Mouse (Mus musculus) G1E-ER4 (cell line): ENCODE data around the gene Zfp804b. TPM values are rescaled to one million over a fixed set of nuclear protein-coding genes. Genes with fewer than 3 reads are reported as not detected.

Source experiments
- GATA1 ChIP-seq: IDR thresholded peaks from one replicate; pipeline ENCODE4 v1.8.0; 2012; ENCODE audit warnings: low read length, inconsistent platforms
- polyA plus RNA-seq: library from polyadenylated mRNA; stranded (reverse); fragments of >175 nt; gene quantifications from 2 replicates; pipeline ENCODE4 v1.2.3, GENCODE M21; 2012

Gene Zfp804b
- polyA plus RNA-seq, 1 experiment: not detected

GRCm38 (mm10) chr5:6870970-6871369 lies 473.6 kb downstream of the Zfp804b start:
- no peak for TF ChIP-seq GATA1

GRCm38 (mm10) chr5:6795396-6795795 lies 549.2 kb downstream of the Zfp804b start:
- no peak for TF ChIP-seq GATA1

GRCm38 (mm10) chr5:6769357-6769892 lies 575.1 kb downstream of the Zfp804b start:
- no peak for TF ChIP-seq GATA1

Other genes with a start within 250 kb of the Zfp804b start
- not detected in 2 replicates for gene Tex47, start 40.6 kb downstream of the Zfp804b start, polyA plus RNA-seq